Mouse (Mus musculus) liver, adult 2 months (tissue): Measurements from ENCODE around the gene Srebf2. TPM values are rescaled to one million over a fixed set of nuclear protein-coding genes. Genes with fewer than 3 reads are reported as not detected.
"Not testable (repeated sequence)": the region's sequence is repeated elsewhere in the genome, so short reads cannot be mapped to it uniquely, and the experiment has no call there.

Experiments
- DNase-seq: peaks from one replicate; pipeline ENCODE4 v3.0.0-alpha.2; 2011; ENCODE audit warnings: low read depth, low spot score; ENCODE audit errors: extremely low read depth
- H3K27ac ChIP-seq: fragments of 200-500 bp; replicated peaks from 2 replicates; pipeline ENCODE4 v1.5.1; 2012; ENCODE audit warnings: low read depth, mild to moderate bottlenecking, control low read depth, inconsistent platforms, low read length; ENCODE audit not compliant: insufficient read depth
- H3K27me3 ChIP-seq: fragments of 200-500 bp; 2 replicates; pipeline ENCODE4 v1.6.1; 2012; ENCODE audit warnings: mild to moderate bottlenecking, moderate library complexity, low read length, inconsistent platforms; ENCODE audit not compliant: control insufficient read depth, insufficient read depth
- H3K36me3 ChIP-seq: fragments of 200-500 bp; 2 replicates; pipeline ENCODE4 v1.6.1; 2012; ENCODE audit warnings: low read length, inconsistent platforms; ENCODE audit not compliant: control insufficient read depth, insufficient read depth
- H3K4me1 ChIP-seq: fragments of 200-500 bp; 2 replicates; pipeline ENCODE4 v1.6.1; 2011; ENCODE audit warnings: low read length; ENCODE audit not compliant: control insufficient read depth, insufficient read depth
- H3K4me3 ChIP-seq: fragments of 200-500 bp; 2 replicates; pipeline ENCODE4 v1.5.1; 2011; ENCODE audit warnings: low read depth, mild to moderate bottlenecking, control low read depth, low read length, moderate library complexity; ENCODE audit not compliant: insufficient read depth
- H3K79me2 ChIP-seq: fragments of 200-500 bp; 2 replicates; pipeline ENCODE4 v1.6.1; 2012; ENCODE audit warnings: inconsistent platforms, mild to moderate bottlenecking, low read length, moderate library complexity; ENCODE audit not compliant: control insufficient read depth, insufficient read depth
- H3K9ac ChIP-seq: fragments of 200-500 bp; 2 replicates; pipeline ENCODE4 v1.6.1; 2012; ENCODE audit warnings: low read depth, mild to moderate bottlenecking, control low read depth, inconsistent platforms, low read length
- CTCF ChIP-seq: fragments of 200-500 bp; IDR thresholded peaks from 2 replicates; pipeline ENCODE4 v1.5.1; 2011; ENCODE audit warnings: low read depth, low read length, control low read depth
- POLR2A ChIP-seq: fragments of 200-500 bp; IDR thresholded peaks from 2 replicates; pipeline ENCODE4 v1.6.1; 2011; ENCODE audit warnings: low read length, control low read depth; ENCODE audit not compliant: insufficient read depth; ENCODE audit errors: extremely low read depth
- WGBS: fragments of 180-500 bp; shearing (Covaris S2); methylation state at CpG from one replicate; pipeline ENCODE4 v1.1.7; 2018; 5-methylcytosine and 5-hydroxymethylcytosine counted together
- polyA plus RNA-seq: library from polyadenylated mRNA; depleted of rRNA; stranded (reverse); fragments of >200 nt; gene quantifications from 2 replicates; pipeline ENCODE4 v1.2.3, GENCODE M21; 2012
- total RNA-seq: library from RNA; depleted of rRNA; stranded (reverse); fragments of >200 nt; gene quantifications from 2 replicates; pipeline ENCODE4 v1.2.3, GENCODE M21; 2014

The Srebf2 gene
- total and polyA plus RNA-seq, 2 experiments: 16.5 to 66.3 TPM

DNA sequence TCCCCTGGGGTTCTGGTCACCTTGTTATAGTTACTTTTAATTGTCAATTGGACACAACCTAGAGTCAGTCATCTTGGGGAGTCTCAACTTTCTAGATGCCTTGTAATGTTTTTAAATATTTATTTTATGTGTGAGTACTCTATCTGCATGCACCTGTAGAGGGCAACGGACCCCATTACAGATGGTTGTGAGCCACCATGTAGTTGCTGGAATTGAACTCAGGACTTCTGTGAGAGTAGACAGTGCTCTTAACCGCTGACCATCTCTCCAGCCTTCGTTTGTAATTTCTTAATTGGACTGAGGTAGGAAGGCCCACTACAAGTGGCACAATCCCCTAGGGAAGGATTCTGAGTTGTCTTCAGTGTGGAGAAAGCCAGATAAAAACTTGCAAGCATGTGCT is 96.3 kb downstream of the Srebf2 start:
- Histone ChIP-seq H3K4me1 (peaks cover 8% of the 10 kb centered on the region), H3K9ac (no peak overlapping the region), H3K27ac (no peak overlapping the region), H3K4me3 (peak overlapping the region; percentile 98; the same call in 1 of the 2 replicates), H3K36me3 (no peaks in the 10 kb centered on the region), H3K27me3 (no peaks in the 10 kb centered on the region), H3K79me2 (no peaks in the 10 kb centered on the region)
- TF ChIP-seq POLR2A (no peak), CTCF (no peak)
- no peak for DNase-seq
- 83% methylated on average over 3 of the region's 3 CpGs for WGBS

GRCm38 (mm10) chr15:82243742-82244114 is 96.7 kb downstream of the Srebf2 start:
- H3K27me3 ChIP-seq: no peaks in the 10 kb centered on the region
- no peak for TF ChIP-seq POLR2A
- TF ChIP-seq CTCF: no peak
- H3K36me3 ChIP-seq: no peaks in the 10 kb centered on the region
- WGBS: 4% methylated on average over 12 of the region's 12 CpGs
- peak overlapping the region; percentile 13 for H3K9ac ChIP-seq
- peak overlapping the region; percentile 98 for H3K4me3 ChIP-seq
- H3K79me2 ChIP-seq: no peaks in the 10 kb centered on the region
- H3K4me1 ChIP-seq: peaks cover 8% of the 10 kb centered on the region
- no peak overlapping the region for H3K27ac ChIP-seq
- DNase-seq: no peak

DNA sequence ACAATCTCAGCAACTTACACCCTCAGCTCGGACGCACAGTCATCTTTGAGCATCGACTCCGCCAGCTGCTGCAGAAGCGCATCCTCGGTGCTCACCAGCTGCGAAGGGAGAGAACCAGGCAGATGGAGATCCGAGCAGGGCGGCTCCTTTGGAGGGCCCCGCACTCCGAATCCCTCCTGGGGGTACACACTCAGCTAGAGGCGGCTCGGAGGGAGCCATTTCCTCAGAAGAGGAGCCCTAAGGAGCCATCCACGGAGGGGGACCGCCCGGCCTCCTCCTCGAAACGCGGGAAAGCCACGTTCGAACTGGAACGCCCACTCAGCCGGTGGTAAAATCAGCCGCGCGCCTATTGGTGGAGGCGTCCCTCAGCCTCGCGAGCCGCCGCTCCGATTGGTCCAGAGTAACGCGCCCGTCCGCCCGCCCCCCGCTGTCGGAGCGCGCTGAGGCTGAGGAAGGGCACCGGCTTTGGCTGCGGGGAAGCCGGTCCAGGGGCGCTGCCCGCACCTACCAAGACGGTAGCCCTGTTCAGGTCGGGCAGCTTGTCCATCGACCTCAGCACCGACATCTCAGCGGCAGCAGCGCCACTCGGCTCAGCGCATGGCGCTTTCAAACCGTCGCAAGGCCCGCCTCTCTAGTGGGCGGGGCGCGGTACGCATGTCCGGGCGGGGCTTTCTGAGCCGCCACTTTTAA is 97.3 kb downstream of the Srebf2 start, which contains the start of gene Cenpm:
Gene Cenpm (minus strand): TSS at position 634 of the 690 bp plus-strand sequence.
- Histone ChIP-seq H3K4me3 (peak within 1 kb of the TSS; percentile 98), H3K36me3 (no peaks in the 10 kb centered on the region), H3K4me1 (peaks cover 8% of the 10 kb centered on the region), H3K9ac (peak within 1 kb of the TSS; percentile 91), H3K27me3 (no peaks in the 10 kb centered on the region), H3K79me2 (no peaks in the 10 kb centered on the region), H3K27ac (peak within 1 kb of the TSS; percentile 60)
- DNase-seq: peak; percentile 58
- under 1% methylated on average over 65 of the region's 65 CpGs for WGBS
- TF ChIP-seq POLR2A: no peak
- TF ChIP-seq CTCF: no peak

GRCm38 (mm10) chr15:82244805-82245161 is 97.8 kb downstream of the Srebf2 start:
- DNase-seq, H3K27ac ChIP-seq, H3K36me3 ChIP-seq, H3K4me1 ChIP-seq, H3K27me3 ChIP-seq, H3K79me2 ChIP-seq, H3K4me3 ChIP-seq, H3K9ac ChIP-seq: not testable (repeated sequence)
- 23% methylated on average over 9 of the region's 9 CpGs for WGBS

DNA sequence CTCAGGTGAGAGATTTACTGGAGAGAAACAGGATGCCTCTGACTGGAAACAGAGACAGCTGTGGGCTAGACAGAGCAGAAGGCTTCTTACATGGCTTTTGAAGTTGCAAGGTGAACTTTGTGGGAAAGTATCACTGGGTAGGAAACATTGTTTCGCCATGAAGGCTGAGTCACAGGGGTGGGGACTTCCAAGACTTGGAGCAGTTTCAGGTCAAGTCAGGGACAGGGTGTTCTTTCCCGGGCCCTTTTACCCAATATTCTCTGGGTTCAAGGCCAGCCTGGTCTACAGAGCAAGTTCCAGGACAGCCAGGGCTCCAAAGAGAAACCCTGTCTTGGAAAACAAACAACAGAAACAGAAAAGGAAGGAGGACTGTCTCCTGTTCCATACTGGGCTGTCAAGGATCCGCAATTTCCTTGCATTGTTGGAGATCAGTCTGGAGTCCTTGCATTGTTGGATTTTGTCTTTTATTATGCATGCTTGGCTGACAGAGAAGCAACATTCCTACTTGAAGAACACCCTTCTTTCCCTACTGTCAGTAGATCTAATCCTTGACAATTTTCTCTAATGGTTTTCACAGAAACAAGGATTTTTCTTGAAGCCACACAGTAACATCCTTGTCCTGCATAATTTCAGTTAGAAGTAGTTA is 100.3 kb downstream of the Srebf2 start:
- peak; percentile 8 for DNase-seq
- WGBS: 61% methylated on average over 3 of the region's 3 CpGs
- H3K27ac ChIP-seq: no peak overlapping the region
- TF ChIP-seq POLR2A (no peak), CTCF (no peak)
- no peaks in the 10 kb centered on the region for H3K36me3 ChIP-seq
- H3K4me1 ChIP-seq: peaks cover 5% of the 10 kb centered on the region; the same call in 1 of the 2 replicates
- no peak overlapping the region for H3K9ac ChIP-seq
- no peaks in the 10 kb centered on the region for H3K79me2 ChIP-seq
- no peaks in the 10 kb centered on the region for H3K27me3 ChIP-seq
- H3K4me3 ChIP-seq: no peak overlapping the region

DNA sequence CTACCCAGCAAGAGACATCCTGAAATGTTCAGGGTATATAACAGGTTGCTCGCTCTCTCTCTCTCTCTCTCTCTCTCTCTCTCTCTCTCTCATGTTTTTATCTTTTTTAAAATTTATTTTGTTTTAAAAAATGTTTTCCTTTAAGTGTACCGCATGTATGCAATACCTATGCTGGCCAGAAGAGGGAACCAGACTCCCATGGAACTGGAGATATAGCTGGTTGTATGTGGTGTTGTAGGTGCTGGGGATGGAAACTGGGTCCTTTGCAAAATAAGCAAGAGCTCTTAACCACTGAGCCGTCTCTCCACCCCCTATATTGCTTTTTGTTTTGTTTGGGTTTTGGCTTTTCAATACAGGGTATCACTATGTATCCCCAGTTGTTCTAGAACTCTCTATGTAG is 104.6 kb downstream of the Srebf2 start:
- no peaks in the 10 kb centered on the region for H3K27me3 ChIP-seq
- H3K79me2 ChIP-seq: no peaks in the 10 kb centered on the region
- no peak overlapping the region for H3K9ac ChIP-seq
- no peaks in the 10 kb centered on the region for H3K4me1 ChIP-seq
- no peak overlapping the region for H3K4me3 ChIP-seq
- no peaks in the 10 kb centered on the region for H3K36me3 ChIP-seq
- no peak for DNase-seq
- WGBS: 96% methylated on average over 3 of the region's 3 CpGs
- TF ChIP-seq CTCF (no peak), POLR2A (no peak)
- no peak overlapping the region for H3K27ac ChIP-seq
